Mouse (Mus musculus) kidney, adult 2 months (tissue): ENCODE data around the gene Fam163a.

Experiments
- CTCF ChIP-seq: fragments of 200-500 bp; conservative IDR thresholded peaks from 2 replicates; pipeline ENCODE4 v1.5.1; 2011; ENCODE audit warnings: low read depth, mild to moderate bottlenecking, control low read depth, low read length, moderate library complexity, mixed read lengths; ENCODE audit not compliant: insufficient read depth, insufficient read length
- POLR2A ChIP-seq: fragments of 200-500 bp; IDR thresholded peaks from one replicate; pipeline ENCODE4 v1.6.1; 2011; ENCODE audit warnings: low read depth, low read length, control low read depth

- TF ChIP-seq POLR2A: no peak
- no peak for TF ChIP-seq CTCF
Measured at GRCm38 (mm10) chr1:156027849-156028248, 177.0 kb downstream of the Fam163a start.
